Mouse (Mus musculus) right cerebral cortex, adult 2 months (tissue): ENCODE measurements around the gene Gm4498.
"Not testable (repeated sequence)": the region's sequence is repeated elsewhere in the genome, so short reads cannot be mapped to it uniquely, and the experiment has no call there.

Experiments used
- DNase-seq, 2 experiments: peaks; one replicate each; pipeline ENCODE4 v3.0.0; 2021 to 2022; ENCODE audit warnings: low spot score in 2 of 2

Gm4498 gene

DNA sequence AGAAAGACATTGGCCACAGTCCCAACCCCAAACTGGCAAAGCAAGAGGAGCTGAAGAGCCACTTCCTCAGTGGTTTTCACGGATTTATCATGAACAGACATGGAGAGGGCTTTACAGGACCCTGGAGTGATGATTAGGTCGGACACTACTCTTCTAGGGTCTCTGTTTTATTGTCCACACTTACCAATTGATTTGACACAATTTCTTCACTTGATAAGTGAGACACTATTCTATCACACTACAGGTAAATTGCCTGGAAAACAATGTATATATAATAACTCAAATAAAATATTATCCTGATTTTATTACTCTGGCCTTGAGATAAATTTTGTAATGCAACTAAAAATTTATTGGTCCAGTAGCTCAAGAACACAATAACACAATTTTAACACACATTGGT, at the start of gene Gm4498:
TSS of gene Gm4498 (minus strand) at position 101 of the 400 bp plus-strand sequence.
- not testable (repeated sequence) for DNase-seq

DNA sequence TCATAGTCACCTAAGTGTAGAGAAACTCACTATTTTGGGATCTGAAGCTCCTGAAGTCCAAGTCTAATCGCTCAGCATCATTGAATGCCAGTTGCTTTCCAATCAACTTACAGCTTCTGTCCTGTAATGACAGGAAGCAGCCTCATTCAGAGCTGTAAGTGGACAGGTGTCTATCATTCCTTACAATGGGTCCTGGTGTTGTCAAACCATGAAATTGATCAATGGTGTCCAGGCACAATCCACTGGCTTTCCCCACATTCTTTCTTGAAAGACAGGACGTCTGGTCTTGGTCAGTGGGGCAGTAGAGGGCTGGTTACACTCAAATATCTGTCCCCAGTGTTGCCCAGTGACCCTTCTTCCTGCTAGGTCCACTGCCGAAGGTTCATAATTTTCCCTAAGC, 29.1 kb upstream of the Gm4498 start, which contains the start of gene Gm5890:
TSS of gene Gm5890 (minus strand) at position 101 of the 400 bp plus-strand sequence.
- not testable (repeated sequence) for DNase-seq

DNA sequence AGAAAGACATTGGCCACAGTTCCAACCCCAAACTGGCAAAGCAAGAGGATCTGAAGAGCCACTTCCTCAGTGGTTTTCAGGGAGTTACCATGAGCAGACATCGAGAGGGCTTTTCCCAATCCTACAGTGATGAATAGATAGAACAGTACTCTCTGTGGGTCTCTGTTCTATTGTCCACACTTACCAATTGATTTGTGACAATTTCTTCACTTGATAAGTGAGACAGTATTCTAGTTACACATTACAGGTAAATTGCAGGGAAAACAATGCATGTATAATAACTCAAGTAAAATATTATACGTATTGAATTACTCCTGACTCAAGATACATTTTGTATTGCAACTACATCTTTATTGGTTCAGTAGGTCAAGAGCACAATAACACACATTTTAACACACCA, 28.1 kb downstream of the Gm4498 start, which contains the start of gene Gm6164:
TSS of gene Gm6164 (minus strand) at position 101 of the 400 bp plus-strand sequence.
- DNase-seq = not testable (repeated sequence)

DNA sequence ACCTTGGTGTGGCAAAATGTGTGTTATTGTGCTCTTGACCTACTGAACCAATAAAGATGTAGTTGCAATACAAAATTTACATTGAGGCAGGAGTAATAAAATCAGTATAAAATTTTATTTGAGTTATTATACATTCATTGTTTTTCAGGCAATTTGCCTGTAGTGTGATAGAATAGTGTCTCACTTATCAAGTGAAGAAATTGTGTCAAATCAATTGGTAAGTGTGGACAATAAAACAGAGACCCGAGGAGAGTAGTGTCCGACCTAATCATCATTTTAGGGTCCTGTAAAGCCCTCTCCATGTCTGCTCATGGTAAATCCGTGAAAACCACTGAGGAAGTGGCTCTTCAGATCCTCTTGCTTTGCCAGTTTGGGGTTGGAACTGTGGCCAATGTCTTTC, 40.2 kb downstream of the Gm4498 start, which contains the start of gene Vmn1r95:
TSS of gene Vmn1r95 (plus strand) at position 301 of the 400 bp plus-strand sequence.
- not testable (repeated sequence) for DNase-seq
